Mouse (Mus musculus) midbrain, postnatal 0 days (tissue): Measurements from ENCODE around the gene Ninj1. TPM values are rescaled to one million over a fixed set of nuclear protein-coding genes. Genes with fewer than 3 reads are reported as not detected.
A peak's percentile ranks its signal among the peaks of the same experiment; 100 is the strongest.

Experiments
- ATAC-seq: fragments of 200-750 bp; cut with Nextera tagmentation; 2 replicates; pipeline ENCODE4 v1.8.0; 2017; ENCODE audit warnings: moderate number of reproducible peaks, mild to moderate bottlenecking, moderate TSS enrichment, moderate library complexity; ENCODE audit not compliant: low FRiP score
- DNase-seq: peaks from one replicate; pipeline ENCODE4 v3.0.0-alpha.2; 2015; ENCODE audit warnings: low spot score
- H3K27ac ChIP-seq: fragments of 300-500 bp; sonication (generic); 2 replicates; pipeline ENCODE4 v1.5.1; 2014; ENCODE audit warnings: low read depth, mild to moderate bottlenecking, low read length, mixed read lengths
- H3K27me3 ChIP-seq: fragments of 300-500 bp; sonication (generic); 2 replicates; pipeline ENCODE4 v1.6.1; 2014; ENCODE audit warnings: low read length, control low read depth, mixed read lengths; ENCODE audit not compliant: insufficient read depth
- H3K36me3 ChIP-seq: fragments of 300-500 bp; sonication (generic); 2 replicates; pipeline ENCODE4 v1.6.1; 2014; ENCODE audit warnings: low read length, control low read depth, mixed read lengths; ENCODE audit not compliant: insufficient read depth
- H3K4me1 ChIP-seq: fragments of 300-500 bp; sonication (generic); 2 replicates; pipeline ENCODE4 v1.6.1; 2014; ENCODE audit warnings: mild to moderate bottlenecking, control low read depth, antibody characterized with exemption, low read length, mixed read lengths; ENCODE audit not compliant: insufficient read depth
- H3K4me2 ChIP-seq: fragments of 300-500 bp; sonication (generic); 2 replicates; pipeline ENCODE4 v1.6.1; 2014; ENCODE audit warnings: low read depth, mild to moderate bottlenecking, low read length, mixed read lengths; ENCODE audit not compliant: poor library complexity, severe bottlenecking
- H3K4me3 ChIP-seq: fragments of 300-500 bp; sonication (generic); 2 replicates; pipeline ENCODE4 v1.5.1; 2014; ENCODE audit warnings: low read depth, mild to moderate bottlenecking, low read length, moderate library complexity
- H3K9ac ChIP-seq: fragments of 300-500 bp; sonication (generic); replicated peaks from 2 replicates; pipeline ENCODE4 v1.6.1; 2014; ENCODE audit warnings: mild to moderate bottlenecking, low read length, moderate library complexity, mixed read lengths; ENCODE audit not compliant: poor library complexity, severe bottlenecking
- H3K9me3 ChIP-seq: fragments of 300-500 bp; sonication (generic); 2 replicates; pipeline ENCODE4 v1.6.1; 2016; ENCODE audit warnings: low read length, control low read depth
- CTCF ChIP-seq: IDR thresholded peaks from 2 replicates; pipeline ENCODE4 v1.5.1; 2016; ENCODE audit warnings: antibody characterized with exemption, mild to moderate bottlenecking
- WGBS: fragments of 180-500 bp; shearing (Covaris S2); extraction: QIAGEN DNeasy Blood & Tissue Kit; methylation state at CpG from one replicate; pipeline ENCODE4 v1.1.7; 2014; 5-methylcytosine and 5-hydroxymethylcytosine counted together
- polyA plus RNA-seq: library from polyadenylated mRNA; unstranded; fragments of >200 nt; fragmentation: Nextera tagmentation; extraction: Ambion mirVana; gene quantifications from 2 replicates; pipeline ENCODE4 v1.2.1, GENCODE M21; 2015
- total RNA-seq: library from RNA; depleted of rRNA; stranded (reverse); fragments of >200 nt; gene quantifications from 2 replicates; pipeline ENCODE4 v1.2.3, GENCODE M21; 2014

Gene Ninj1
- total and polyA plus RNA-seq, 2 experiments from 2014 or later, result 29.7 to 34.8 TPM

DNA sequence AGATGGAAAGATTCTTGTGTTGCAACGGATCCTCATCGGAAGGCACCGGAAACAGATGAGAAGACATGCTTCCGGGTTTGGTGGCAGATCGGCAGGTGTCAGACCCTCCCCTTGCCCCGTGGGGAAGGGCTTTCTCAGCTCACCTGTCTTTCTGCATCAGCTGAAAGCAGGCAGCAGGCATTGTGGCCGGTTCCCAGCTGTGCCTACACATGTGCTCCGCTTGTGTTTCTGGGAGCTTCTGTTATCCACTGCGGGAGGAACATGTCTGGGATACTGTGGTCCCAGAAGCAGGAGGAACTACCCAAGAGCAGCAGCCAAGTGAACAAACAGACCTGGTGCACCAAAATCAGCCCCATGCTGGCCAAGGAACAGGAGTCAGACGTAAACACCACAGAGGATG, 11.8 kb upstream of the Ninj1 start:
- WGBS, result 82% methylated on average over 10 of the region's 10 CpGs
- no peak overlapping the region for H3K4me3 ChIP-seq
- no peak overlapping the region for H3K9ac ChIP-seq
- H3K27ac ChIP-seq, result no peak overlapping the region
- H3K36me3 ChIP-seq, result no peaks in the 10 kb centered on the region
- H3K27me3 ChIP-seq, result no peaks in the 10 kb centered on the region
- no peaks in the 10 kb centered on the region for H3K9me3 ChIP-seq
- no peaks in the 10 kb centered on the region for H3K4me1 ChIP-seq
- ATAC-seq (no peak), DNase-seq (no peak)
- no peak overlapping the region for H3K4me2 ChIP-seq
- TF ChIP-seq CTCF, result no peak

DNA sequence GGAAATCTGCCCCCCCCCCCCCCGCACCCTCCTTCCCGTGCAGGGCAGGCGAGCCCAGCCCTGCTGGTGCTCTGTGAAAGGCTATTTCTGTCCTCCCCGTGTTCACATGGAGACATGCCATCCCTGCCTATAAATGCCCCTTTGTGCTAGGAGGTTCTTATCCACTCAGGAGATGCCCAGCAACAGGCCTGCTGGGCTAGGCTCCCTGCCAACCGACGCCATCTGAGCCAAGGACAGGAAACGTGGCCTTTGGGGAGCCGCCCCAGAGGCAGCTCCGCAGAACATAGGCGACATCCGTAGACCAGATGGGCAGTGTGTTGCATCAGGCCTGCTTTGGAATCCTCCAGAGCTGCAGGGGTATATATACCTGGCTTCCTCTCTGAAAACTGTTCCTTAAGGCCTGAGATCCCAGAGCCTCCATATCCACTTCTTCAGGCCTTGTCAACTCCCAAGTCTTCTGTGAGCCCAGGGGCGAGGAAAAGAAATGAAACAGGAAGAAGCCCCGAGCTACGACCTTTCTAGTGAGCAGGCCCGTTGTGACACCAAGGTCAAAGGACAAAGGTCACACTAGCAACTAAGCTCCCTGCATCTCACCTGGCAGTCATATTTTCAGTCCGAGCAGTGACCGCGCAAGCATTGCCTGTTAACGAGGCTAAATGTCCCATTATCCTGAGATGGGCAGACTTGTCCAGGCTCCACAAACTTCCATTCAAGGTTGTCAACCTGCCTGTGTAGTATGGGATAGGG, 8.3 kb upstream of the Ninj1 start:
- Histone ChIP-seq H3K4me2 (no peak overlapping the region), H3K9me3 (no peaks in the 10 kb centered on the region), H3K4me3 (no peak overlapping the region), H3K27me3 (no peaks in the 10 kb centered on the region), H3K36me3 (no peaks in the 10 kb centered on the region), H3K9ac (no peak overlapping the region), H3K4me1 (no peaks in the 10 kb centered on the region), H3K27ac (no peak overlapping the region)
- no peak for TF ChIP-seq CTCF
- 66% methylated on average over 19 of the region's 19 CpGs for WGBS
- DNase-seq (peak; percentile 91), ATAC-seq (peak; percentile 84)

DNA sequence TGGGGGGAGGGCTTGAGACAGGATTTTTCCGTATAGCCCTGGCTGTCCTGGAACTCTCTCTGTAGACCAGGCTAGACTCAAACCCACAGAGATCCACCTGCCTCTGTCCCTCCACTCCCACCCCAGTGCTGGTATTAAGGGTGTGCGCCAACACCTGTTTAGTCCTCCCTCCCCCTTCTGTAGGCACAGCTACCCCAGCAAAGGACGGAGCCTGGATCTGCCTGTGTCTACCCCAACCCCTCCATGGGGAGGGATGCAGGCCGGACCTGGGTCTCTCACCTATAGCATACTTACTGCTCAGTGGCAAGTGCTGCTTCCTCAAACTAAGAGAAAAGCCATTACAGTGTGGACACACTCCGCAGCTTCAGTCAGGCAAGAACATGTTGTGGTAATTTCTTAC, 7.0 kb upstream of the Ninj1 start:
- ATAC-seq (no peak), DNase-seq (no peak)
- no peaks in the 10 kb centered on the region for H3K36me3 ChIP-seq
- no peaks in the 10 kb centered on the region for H3K4me1 ChIP-seq
- H3K9me3 ChIP-seq, result no peaks in the 10 kb centered on the region
- H3K27me3 ChIP-seq, result no peaks in the 10 kb centered on the region
- WGBS, result 84% methylated on average over 5 of the region's 5 CpGs
- no peak overlapping the region for H3K4me3 ChIP-seq
- H3K4me2 ChIP-seq, result no peak overlapping the region
- no peak overlapping the region for H3K9ac ChIP-seq
- H3K27ac ChIP-seq, result no peak overlapping the region
- no peak for TF ChIP-seq CTCF

DNA sequence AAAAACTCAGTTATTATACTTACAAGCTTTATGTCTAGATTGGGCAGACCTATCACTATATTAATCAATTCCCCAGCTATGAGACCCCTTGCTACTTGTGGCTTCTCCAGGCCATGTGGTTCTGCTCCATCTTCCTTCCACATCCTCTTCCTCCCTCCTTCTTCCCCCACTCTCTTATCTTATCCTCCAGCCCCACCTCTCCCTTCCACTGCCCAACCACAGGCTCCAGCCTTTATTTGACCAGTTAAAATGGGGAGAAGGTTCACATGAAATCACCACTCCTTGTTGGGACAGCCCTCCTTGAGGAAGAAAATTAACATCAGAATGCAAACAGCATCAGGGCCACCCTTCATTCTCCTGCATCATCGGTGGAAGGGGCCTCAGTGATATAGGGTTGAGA, 6.6 kb upstream of the Ninj1 start:
- no peak overlapping the region for H3K27ac ChIP-seq
- no peak for TF ChIP-seq CTCF
- H3K36me3 ChIP-seq, result no peaks in the 10 kb centered on the region
- no peak for DNase-seq
- H3K27me3 ChIP-seq, result no peaks in the 10 kb centered on the region
- WGBS, result 64% methylated on average over 1 of the region's 1 CpGs
- ATAC-seq, result no peak
- H3K9me3 ChIP-seq, result no peaks in the 10 kb centered on the region
- no peak overlapping the region for H3K4me2 ChIP-seq
- no peaks in the 10 kb centered on the region for H3K4me1 ChIP-seq
- no peak overlapping the region for H3K4me3 ChIP-seq
- no peak overlapping the region for H3K9ac ChIP-seq

DNA sequence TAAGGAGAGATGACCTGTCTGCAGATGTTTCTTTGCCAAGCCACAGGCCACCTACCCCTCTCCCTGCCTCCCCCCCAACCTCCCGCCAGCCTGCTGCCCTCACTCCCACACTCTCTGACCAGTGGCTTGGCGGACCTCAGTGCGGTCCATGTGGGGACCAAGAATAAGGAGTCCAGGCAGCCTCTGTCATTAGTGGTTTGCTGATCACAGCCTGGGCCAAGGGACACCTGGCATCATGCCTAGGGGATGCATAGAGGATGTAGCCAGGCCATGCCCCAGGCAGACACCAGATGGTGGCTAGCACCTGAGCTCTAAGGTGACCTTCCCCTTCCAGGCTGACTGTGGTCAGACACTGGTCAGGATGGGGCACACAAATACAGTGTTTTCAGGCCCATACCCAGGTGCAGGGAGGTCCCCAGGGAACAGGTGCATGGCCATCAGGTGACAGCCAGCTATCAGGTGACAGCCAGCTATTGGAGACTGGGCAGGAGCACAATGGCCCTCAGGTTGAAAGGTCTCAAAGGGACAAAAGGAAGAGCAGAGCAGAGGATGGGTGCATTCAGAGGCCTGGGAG, 5.8 kb upstream of the Ninj1 start:
- Histone ChIP-seq H3K4me2 (no peak overlapping the region), H3K9ac (no peak overlapping the region), H3K27ac (no peak overlapping the region), H3K9me3 (no peaks in the 10 kb centered on the region), H3K4me1 (no peaks in the 10 kb centered on the region), H3K4me3 (no peak overlapping the region), H3K27me3 (no peaks in the 10 kb centered on the region), H3K36me3 (no peaks in the 10 kb centered on the region)
- 93% methylated on average over 3 of the region's 3 CpGs for WGBS
- TF ChIP-seq CTCF, result no peak
- ATAC-seq, result no peak
- peak; percentile 21 for DNase-seq

DNA sequence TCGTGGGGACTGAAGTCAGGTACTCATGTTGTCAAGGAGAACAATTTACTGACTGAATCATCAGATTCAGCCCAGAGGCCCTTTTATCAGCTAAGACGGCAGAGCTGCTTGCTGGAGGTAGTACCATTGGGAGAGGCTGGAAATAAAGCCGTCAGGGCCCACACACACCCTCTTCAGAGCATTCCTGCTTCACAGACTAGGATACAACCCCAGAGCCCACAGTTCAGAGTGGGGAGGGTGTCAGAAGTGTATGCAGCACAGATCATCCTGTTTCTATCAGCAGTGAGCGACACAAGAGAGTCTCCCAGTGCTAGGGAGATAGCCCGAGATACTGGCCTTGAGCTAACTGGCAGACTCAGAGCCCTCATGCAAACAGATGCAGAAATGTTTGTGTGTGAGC, 4.1 kb upstream of the Ninj1 start:
- Histone ChIP-seq H3K27me3 (no peaks in the 10 kb centered on the region), H3K4me3 (no peak overlapping the region), H3K27ac (no peak overlapping the region), H3K9me3 (no peaks in the 10 kb centered on the region), H3K4me1 (no peaks in the 10 kb centered on the region), H3K4me2 (no peak overlapping the region), H3K9ac (no peak overlapping the region), H3K36me3 (no peaks in the 10 kb centered on the region)
- DNase-seq, result no peak
- no peak for ATAC-seq
- 51% methylated on average over 5 of the region's 5 CpGs for WGBS
- no peak for TF ChIP-seq CTCF
